Mouse (Mus musculus) cortical plate, adult 2 months (tissue): Measurements from ENCODE around the gene Hs6st1.

Source experiments
- CTCF ChIP-seq: fragments of 200-500 bp; IDR thresholded peaks from 2 replicates; pipeline ENCODE4 v1.5.1; 2011; ENCODE audit warnings: mild to moderate bottlenecking, control low read depth, low read length; ENCODE audit not compliant: insufficient read depth; ENCODE audit errors: extremely low read depth
- POLR2A ChIP-seq: fragments of 200-500 bp; IDR thresholded peaks from 2 replicates; pipeline ENCODE4 v1.6.1; 2011; ENCODE audit warnings: mild to moderate bottlenecking, low read length, control low read depth; ENCODE audit not compliant: insufficient read depth; ENCODE audit errors: extremely low read depth

GRCm38 (mm10) chr1:36098432-36098831 is 30.2 kb downstream of the Hs6st1 start:
- TF ChIP-seq CTCF: no peak
- TF ChIP-seq POLR2A: no peak
